Mouse (Mus musculus) forebrain, embryonic 13.5 days (tissue): ENCODE results near the gene Olfr547. TPM values are rescaled to one million over a fixed set of nuclear protein-coding genes. Genes with fewer than 3 reads are reported as not detected.
A peak's percentile ranks its signal among the peaks of the same experiment; 100 is the strongest.
"Not testable (repeated sequence)": the region's sequence is repeated elsewhere in the genome, so short reads cannot be mapped to it uniquely, and the experiment has no call there.

Experiments used
- ATAC-seq: fragments of 200-750 bp; cut with Nextera tagmentation; 2 replicates; pipeline ENCODE4 v1.8.0; 2017
- H3K27ac ChIP-seq: fragments of 300-500 bp; sonication (generic); 2 replicates; pipeline ENCODE4 v1.5.1; 2015; ENCODE audit warnings: inconsistent platforms, mild to moderate bottlenecking, moderate library complexity
- H3K27me3 ChIP-seq: fragments of 300-500 bp; sonication (generic); 2 replicates; pipeline ENCODE4 v1.6.1; 2015; ENCODE audit warnings: mild to moderate bottlenecking, inconsistent platforms
- H3K36me3 ChIP-seq: fragments of 300-500 bp; sonication (generic); 2 replicates; pipeline ENCODE4 v1.6.1; 2015; ENCODE audit warnings: mild to moderate bottlenecking, inconsistent platforms; ENCODE audit not compliant: poor library complexity, severe bottlenecking
- H3K4me1 ChIP-seq: fragments of 300-500 bp; sonication (generic); 2 replicates; pipeline ENCODE4 v1.6.1; 2015; ENCODE audit warnings: inconsistent platforms
- H3K4me2 ChIP-seq: fragments of 300-500 bp; sonication (generic); 2 replicates; pipeline ENCODE4 v1.6.1; 2015; ENCODE audit warnings: inconsistent platforms, mild to moderate bottlenecking, moderate library complexity
- H3K4me3 ChIP-seq: fragments of 300-500 bp; sonication (generic); 2 replicates; pipeline ENCODE4 v1.5.1; 2015; ENCODE audit warnings: mild to moderate bottlenecking, inconsistent platforms
- H3K9ac ChIP-seq: fragments of 300-500 bp; sonication (generic); 2 replicates; pipeline ENCODE4 v1.6.1; 2015; ENCODE audit warnings: mild to moderate bottlenecking, inconsistent platforms
- H3K9me3 ChIP-seq: fragments of 300-500 bp; sonication (generic); replicated peaks from 2 replicates; pipeline ENCODE4 v1.6.1; 2016; ENCODE audit warnings: inconsistent platforms
- WGBS: fragments of 180-500 bp; shearing (Covaris S2); methylation state at CpG from one replicate; pipeline ENCODE4 v1.1.7; 2015; 5-methylcytosine and 5-hydroxymethylcytosine counted together
- polyA plus RNA-seq: library from polyadenylated mRNA; unstranded; fragments of >200 nt; fragmentation: Nextera tagmentation; extraction: Ambion mirVana; gene quantifications from 2 replicates; pipeline ENCODE4 v1.2.1, GENCODE M21; 2015

Olfr547 gene
- polyA plus RNA-seq = not detected in 2 replicates

DNA sequence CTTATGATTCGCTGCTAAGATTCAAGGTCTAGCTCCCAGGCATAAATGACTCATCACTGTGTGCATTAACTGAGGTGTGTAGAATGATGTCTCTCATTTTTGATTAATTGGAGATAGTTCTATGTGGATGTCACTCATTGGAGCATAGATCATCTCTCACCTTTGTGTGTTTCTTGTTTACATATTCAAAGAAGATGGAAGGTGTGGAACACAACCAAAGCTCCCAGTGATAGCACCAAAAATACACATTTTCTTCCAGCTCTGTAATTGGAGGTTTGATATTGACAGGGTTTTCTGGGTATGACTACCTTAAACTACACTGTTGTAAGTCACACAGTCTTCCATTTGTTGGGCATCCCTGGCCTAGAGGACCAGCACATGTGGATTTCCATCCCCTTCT, at the start of gene Olfr547:
Gene Olfr547, plus strand, starts transcription at position 301 of the 400 bp plus-strand sequence.
- no peaks in the 10 kb centered on the region for H3K27me3 ChIP-seq
- no peaks in the 10 kb centered on the region for H3K9me3 ChIP-seq
- no peak for ATAC-seq
- H3K27ac ChIP-seq = no peak within 1 kb of the TSS
- no peak within 1 kb of the TSS for H3K4me2 ChIP-seq
- no peak within 1 kb of the TSS for H3K9ac ChIP-seq
- H3K4me1 ChIP-seq = no peaks in the 10 kb centered on the region
- H3K4me3 ChIP-seq = no peak within 1 kb of the TSS
- WGBS = 79% methylated on average over 1 of the region's 1 CpGs
- H3K36me3 ChIP-seq = no peaks in the 10 kb centered on the region

DNA sequence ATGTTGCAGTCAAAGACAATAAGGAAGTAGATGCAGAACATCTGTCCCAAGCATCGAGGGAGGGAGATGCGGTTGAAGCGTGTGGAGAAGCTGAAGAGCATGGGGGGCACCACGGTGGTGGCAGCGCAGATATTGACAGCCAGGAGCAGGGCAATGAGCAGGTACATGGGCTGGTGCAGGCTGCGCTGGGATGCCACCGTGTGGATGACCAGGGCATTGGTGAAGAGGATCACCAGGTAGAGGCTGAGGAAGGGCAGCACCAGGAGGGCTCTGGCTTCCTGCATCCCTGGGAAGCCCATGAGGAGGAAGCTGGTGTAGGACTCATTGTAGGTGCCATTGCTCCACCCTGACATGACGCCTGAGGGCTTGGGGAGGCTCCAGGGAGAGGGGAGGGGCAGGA, 49.8 kb upstream of the Olfr547 start:
- not testable (repeated sequence) for H3K27me3 ChIP-seq, H3K36me3 ChIP-seq, H3K4me3 ChIP-seq, ATAC-seq, H3K9ac ChIP-seq, H3K27ac ChIP-seq, H3K4me1 ChIP-seq, H3K4me2 ChIP-seq, H3K9me3 ChIP-seq
- 80% methylated on average over 7 of the region's 8 CpGs for WGBS

DNA sequence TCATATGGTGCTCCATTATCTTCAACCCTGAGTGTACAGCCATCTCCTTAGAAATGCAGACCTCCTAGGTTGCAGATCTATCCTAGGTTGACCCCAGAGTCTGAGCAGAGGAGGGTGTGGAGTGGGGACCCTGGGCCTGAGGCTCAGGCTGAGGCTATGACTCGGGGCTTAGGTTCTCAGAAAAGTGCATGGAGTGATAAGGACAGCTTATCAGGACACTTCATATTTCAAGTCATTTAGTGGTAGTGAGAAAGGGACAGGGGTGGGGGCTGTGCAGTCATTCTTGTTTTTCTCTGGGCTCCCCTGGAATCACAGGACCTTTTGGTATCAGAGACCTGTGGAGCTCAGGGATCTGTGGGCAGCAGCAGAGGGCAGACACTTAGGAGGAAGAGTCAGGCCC, 48.4 kb upstream of the Olfr547 start:
- Histone ChIP-seq H3K9ac (no peak overlapping the region), H3K4me1 (no peaks in the 10 kb centered on the region), H3K4me2 (no peak overlapping the region), H3K27me3 (no peaks in the 10 kb centered on the region), H3K4me3 (no peak overlapping the region), H3K9me3 (no peaks in the 10 kb centered on the region), H3K27ac (no peak overlapping the region), H3K36me3 (0 out of 2 replicates have a peak, but pooled peaks cover 5% of the 10 kb centered on the region)
- WGBS = 77% methylated on average over 1 of the region's 1 CpGs
- no peak for ATAC-seq

DNA sequence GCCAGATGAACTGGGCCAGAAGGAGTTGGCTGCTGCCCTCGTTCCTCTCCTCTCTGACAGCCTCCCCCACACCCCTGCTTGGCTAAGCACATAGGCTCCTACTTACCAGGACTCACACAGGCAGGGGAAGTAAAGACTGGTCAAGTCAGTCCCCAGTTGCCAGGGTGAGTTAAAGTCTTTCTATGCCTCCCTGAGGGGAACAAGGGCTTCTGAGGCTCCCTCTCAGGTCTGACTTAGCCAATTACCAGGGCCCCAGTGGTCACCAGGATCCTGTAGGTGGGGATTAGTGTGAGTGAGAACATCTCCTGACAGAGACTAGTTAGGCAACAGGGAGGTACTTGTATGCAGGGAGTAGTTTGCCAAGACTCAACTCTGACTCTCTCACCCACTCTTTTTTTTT, 46.4 kb upstream of the Olfr547 start, which contains the start of gene Olfr544:
Gene Olfr544, minus strand, starts transcription at position 153 of the 400 bp plus-strand sequence.
- Histone ChIP-seq H3K36me3 (no peaks in the 10 kb centered on the region), H3K27ac (no peak within 1 kb of the TSS), H3K9ac (no peak within 1 kb of the TSS), H3K27me3 (no peaks in the 10 kb centered on the region), H3K4me2 (no peak within 1 kb of the TSS), H3K4me3 (no peak within 1 kb of the TSS), H3K4me1 (no peaks in the 10 kb centered on the region), H3K9me3 (no peaks in the 10 kb centered on the region)
- WGBS = 50% methylated on average over 1 of the region's 1 CpGs
- no peak for ATAC-seq

DNA sequence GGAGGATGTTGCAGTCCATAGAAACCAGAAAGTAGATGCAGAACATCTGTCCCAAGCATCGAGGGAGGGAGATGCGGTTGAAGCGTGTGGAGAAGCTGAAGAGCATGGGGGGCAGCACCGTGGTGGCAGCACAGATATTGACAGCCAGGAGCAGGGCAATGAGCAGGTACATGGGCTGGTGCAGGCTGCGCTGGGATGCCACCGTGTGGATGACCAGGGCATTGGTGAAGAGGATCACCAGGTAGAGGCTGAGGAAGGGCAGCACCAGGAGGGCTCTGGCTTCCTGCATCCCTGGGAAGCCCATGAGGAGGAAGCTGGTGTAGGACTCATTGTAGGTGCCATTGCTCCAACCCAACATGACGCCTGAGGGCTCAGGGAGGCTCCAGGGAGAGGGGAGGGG, 40.1 kb upstream of the Olfr547 start:
- WGBS = 60% methylated on average over 6 of the region's 7 CpGs
- not testable (repeated sequence) for H3K4me2 ChIP-seq, H3K4me1 ChIP-seq

DNA sequence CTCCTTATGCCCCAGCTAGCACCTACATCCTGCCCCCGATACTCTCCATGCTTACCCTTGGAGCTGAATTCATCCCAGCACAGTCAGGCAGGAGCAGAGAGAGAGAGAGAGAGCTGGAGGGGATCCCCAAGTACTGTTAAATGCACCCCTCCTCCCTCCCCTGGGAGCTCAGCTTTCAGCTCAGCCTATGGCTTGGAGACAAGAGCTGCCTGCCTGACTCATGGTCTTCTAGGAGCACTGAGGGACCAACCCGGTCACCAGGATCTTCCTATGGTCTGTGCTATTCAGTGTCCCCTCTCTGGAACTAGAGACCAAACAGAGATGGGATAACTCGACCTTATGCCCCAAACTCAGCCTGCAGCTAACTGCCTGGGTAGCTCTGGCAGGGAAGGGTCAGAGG, 35.1 kb upstream of the Olfr547 start, which contains the start of gene Olfr545:
Gene Olfr545, minus strand, starts transcription at position 101 of the 400 bp plus-strand sequence.
- Histone ChIP-seq H3K9ac (no peak within 1 kb of the TSS), H3K9me3 (no peaks in the 10 kb centered on the region), H3K27me3 (no peaks in the 10 kb centered on the region), H3K27ac (no peak within 1 kb of the TSS), H3K4me2 (no peak within 1 kb of the TSS), H3K4me1 (no peaks in the 10 kb centered on the region), H3K36me3 (no peaks in the 10 kb centered on the region), H3K4me3 (no peak within 1 kb of the TSS)
- WGBS = 71% methylated on average over 3 of the region's 3 CpGs
- ATAC-seq = no peak

More for the DNA sequence above, 40.1 kb upstream of the Olfr547 start:
- not testable (repeated sequence) for H3K36me3 ChIP-seq, H3K9me3 ChIP-seq, H3K4me3 ChIP-seq, H3K27ac ChIP-seq, H3K27me3 ChIP-seq, H3K9ac ChIP-seq, ATAC-seq

DNA sequence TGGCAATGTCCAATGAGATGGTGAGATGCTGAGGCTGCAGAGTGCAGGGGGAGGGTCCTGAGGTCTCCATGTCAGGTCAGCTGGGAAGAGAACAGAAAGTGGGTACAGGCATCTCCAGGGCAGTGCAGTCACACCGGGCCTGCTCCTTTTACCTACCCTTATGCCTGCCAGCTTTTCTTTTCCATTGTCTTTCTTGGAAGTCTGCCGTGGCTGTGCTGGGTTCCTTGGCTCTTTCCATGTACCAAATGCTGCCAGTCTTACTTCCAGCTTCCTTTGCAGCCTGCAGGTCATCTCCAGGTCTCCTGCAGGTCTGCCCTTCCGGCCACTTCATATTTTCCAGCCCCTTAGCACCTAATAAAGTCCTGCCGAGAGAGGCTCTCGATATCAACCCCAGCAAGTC, 32.6 kb upstream of the Olfr547 start:
- no peaks in the 10 kb centered on the region for H3K4me1 ChIP-seq
- H3K36me3 ChIP-seq = no peaks in the 10 kb centered on the region
- H3K4me2 ChIP-seq = no peak overlapping the region
- no peak overlapping the region for H3K4me3 ChIP-seq
- WGBS = 87% methylated on average over 5 of the region's 5 CpGs
- no peaks in the 10 kb centered on the region for H3K9me3 ChIP-seq
- no peak overlapping the region for H3K27ac ChIP-seq
- H3K27me3 ChIP-seq = no peaks in the 10 kb centered on the region
- H3K9ac ChIP-seq = no peak overlapping the region
- no peak for ATAC-seq

DNA sequence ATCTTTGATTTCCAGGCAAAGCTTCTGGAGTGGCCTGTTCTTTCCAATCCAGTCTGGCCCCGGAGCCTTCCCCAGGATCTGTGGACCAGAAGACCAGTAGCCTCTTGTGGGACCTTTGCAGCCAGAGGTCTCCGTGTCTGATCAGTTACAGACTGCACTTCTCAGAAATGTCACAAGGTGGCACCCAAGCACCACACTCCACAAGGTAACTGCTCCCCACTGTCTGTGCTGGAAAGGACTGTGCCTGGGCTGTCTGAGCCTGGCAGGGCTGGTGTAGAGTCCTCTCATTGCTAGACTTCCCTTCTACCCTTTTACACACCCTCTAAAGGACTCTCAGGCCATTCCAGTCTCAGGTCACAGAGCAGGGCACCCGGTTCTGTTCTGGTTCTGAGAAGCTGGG, 27.7 kb upstream of the Olfr547 start:
- no peaks in the 10 kb centered on the region for H3K36me3 ChIP-seq
- no peak overlapping the region for H3K4me3 ChIP-seq
- 51% methylated on average over 3 of the region's 3 CpGs for whole genome bisulfite sequencing
- ATAC-seq = peak; percentile 89
- H3K4me1 ChIP-seq = no peaks in the 10 kb centered on the region
- H3K9ac ChIP-seq = no peak overlapping the region
- no peaks in the 10 kb centered on the region for H3K9me3 ChIP-seq
- 0 out of 2 replicates have a peak, but pooled peaks cover 5% of the 10 kb centered on the region for H3K27me3 ChIP-seq
- H3K27ac ChIP-seq = no peak overlapping the region
- H3K4me2 ChIP-seq = no peak overlapping the region

DNA sequence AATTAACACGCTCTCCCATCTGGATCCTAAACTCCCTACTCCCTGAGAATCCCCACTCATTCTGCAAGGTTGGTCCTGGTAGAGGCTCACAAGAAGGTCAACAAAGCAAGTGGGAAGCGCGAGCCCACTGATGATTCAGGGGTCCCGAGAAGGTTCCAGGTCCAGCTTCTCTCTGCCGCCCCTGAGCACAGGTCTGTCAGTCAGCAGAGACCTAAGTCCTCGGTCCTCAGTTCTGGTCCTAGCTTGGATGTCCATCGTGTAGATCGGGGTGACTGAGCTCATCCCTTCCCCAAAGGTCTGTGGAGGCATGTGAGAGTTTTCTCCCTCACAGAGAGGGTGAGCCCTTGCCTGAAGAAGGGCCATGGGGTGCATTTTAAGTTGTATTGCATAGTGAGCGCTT, 26.5 kb upstream of the Olfr547 start:
- no peaks in the 10 kb centered on the region for H3K9me3 ChIP-seq
- no peak for ATAC-seq
- H3K4me2 ChIP-seq = no peak overlapping the region
- H3K4me1 ChIP-seq = no peaks in the 10 kb centered on the region
- no peak overlapping the region for H3K4me3 ChIP-seq
- H3K27ac ChIP-seq = no peak overlapping the region
- 0 out of 2 replicates have a peak, but pooled peaks cover 5% of the 10 kb centered on the region for H3K27me3 ChIP-seq
- H3K9ac ChIP-seq = no peak overlapping the region
- WGBS = 90% methylated on average over 9 of the region's 9 CpGs
- no peaks in the 10 kb centered on the region for H3K36me3 ChIP-seq

DNA sequence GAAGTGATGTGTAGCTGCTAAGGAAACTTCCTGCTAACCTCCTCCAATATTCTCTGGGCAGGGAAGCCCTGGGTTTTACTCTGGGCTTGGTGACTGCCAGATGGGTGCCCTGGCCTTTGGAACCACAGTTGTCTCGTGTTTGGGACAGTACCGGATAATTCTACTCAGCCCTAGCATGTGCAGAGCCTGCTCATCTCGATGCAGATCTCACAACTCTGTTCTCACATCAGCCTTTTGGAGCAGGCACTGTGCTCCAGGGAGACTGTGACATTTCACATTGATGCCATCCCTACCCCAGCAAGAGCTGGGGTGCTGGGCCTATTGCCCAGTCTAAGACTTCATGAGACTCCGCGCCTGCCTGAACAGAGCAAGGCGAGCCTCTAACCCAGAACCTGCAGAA, 25.9 kb upstream of the Olfr547 start:
- no peak overlapping the region for H3K27ac ChIP-seq
- no peaks in the 10 kb centered on the region for H3K9me3 ChIP-seq
- no peak for ATAC-seq
- 88% methylated on average over 6 of the region's 6 CpGs for WGBS
- no peak overlapping the region for H3K4me3 ChIP-seq
- H3K4me2 ChIP-seq = no peak overlapping the region
- H3K27me3 ChIP-seq = peaks cover 7% of the 10 kb centered on the region; the same call in 1 of the 2 replicates
- no peaks in the 10 kb centered on the region for H3K4me1 ChIP-seq
- H3K36me3 ChIP-seq = no peaks in the 10 kb centered on the region
- H3K9ac ChIP-seq = no peak overlapping the region

DNA sequence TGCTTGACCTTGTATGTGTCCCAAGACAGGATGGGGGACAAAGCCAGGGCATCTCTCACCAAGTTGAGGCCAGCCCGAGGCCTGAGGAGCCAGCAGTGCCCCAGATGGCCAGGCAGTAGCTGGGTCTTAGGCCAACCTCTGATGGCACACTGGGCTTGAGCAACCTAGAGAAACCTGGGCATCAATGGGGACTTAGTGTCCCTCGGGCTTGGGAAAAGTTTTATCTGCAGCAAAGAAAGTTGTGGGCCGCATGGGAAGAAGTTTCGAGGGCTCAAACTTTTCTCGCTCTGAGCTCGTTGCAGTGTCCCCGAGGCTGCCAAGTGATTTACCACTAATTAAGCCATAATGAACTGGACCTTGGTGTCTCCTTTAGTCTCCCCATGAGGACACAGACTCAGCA, 24.8 kb upstream of the Olfr547 start:
- H3K9me3 ChIP-seq = no peaks in the 10 kb centered on the region
- H3K4me1 ChIP-seq = no peaks in the 10 kb centered on the region
- H3K27me3 ChIP-seq = peaks cover 15% of the 10 kb centered on the region; the same call in 1 of the 2 replicates
- H3K36me3 ChIP-seq = no peaks in the 10 kb centered on the region
- no peak for ATAC-seq
- no peak overlapping the region for H3K9ac ChIP-seq
- H3K4me3 ChIP-seq = no peak overlapping the region
- WGBS = 69% methylated on average over 7 of the region's 7 CpGs
- no peak overlapping the region for H3K4me2 ChIP-seq
- no peak overlapping the region for H3K27ac ChIP-seq

DNA sequence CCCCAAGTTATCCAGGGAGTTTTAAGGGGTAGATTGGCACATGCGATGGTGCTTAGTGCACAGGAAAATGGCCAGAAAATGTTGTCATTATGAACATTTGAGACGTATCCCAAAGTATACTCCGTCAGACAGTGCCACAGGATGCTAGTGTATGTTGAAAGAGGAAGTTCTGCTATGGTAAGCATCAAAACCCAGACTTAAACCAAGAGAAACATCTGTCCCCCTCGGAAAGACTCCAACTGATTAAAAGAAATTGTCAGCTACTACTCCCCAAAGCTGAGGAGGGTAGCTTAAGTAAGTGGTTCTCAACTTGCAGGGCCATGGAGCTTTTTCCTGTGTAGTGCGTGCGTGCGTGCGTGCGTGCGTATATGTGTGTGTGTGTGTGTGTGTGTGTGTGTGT, 22.6 kb upstream of the Olfr547 start:
- Histone ChIP-seq H3K36me3 (no peaks in the 10 kb centered on the region), H3K9ac (no peak overlapping the region), H3K4me3 (no peak overlapping the region), H3K27me3 (peaks cover 15% of the 10 kb centered on the region; the same call in 1 of the 2 replicates), H3K9me3 (no peaks in the 10 kb centered on the region), H3K27ac (no peak overlapping the region), H3K4me2 (no peak overlapping the region), H3K4me1 (0 out of 2 replicates have a peak, but pooled peaks cover 10% of the 10 kb centered on the region)
- 93% methylated on average over 10 of the region's 10 CpGs for WGBS
- no peak for ATAC-seq

DNA sequence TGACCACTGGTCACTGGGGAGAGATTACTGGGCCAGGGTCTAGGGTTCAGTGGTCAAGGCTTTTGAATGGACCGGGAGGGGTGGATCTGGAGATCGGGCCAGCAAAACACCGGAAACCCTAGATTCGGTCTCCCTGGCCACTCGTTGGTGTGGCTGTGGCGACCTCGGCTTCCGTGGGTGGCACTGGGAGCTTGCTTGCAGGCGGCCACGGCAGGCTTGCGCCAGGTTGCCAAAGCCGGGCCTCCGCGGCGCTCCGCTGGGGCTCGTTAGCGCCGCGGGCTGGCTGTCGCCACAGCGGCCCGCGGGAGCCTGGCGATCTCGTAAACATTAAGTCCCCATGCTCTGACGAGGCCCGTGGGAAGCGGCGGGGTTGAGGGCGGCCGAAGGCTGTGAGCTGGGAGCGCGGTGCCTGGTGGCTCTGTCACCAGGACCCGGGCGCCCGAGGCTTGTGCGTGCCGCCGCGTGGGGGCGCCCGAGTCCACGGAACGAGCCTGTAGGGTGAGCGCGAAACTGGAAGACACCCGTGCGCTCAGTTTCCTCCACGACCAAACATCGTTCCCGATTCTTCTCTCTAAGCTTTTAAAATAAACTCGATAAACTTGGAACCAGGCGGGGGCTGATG, 21.6 kb upstream of the Olfr547 start:
- Histone ChIP-seq H3K9ac (peak overlapping the region; percentile 74), H3K36me3 (no peaks in the 10 kb centered on the region), H3K27ac (no peak overlapping the region), H3K27me3 (peaks cover 15% of the 10 kb centered on the region; the same call in 1 of the 2 replicates), H3K9me3 (no peaks in the 10 kb centered on the region), H3K4me3 (peak overlapping the region; percentile 50), H3K4me2 (peak overlapping the region; percentile 84), H3K4me1 (peaks cover 18% of the 10 kb centered on the region; the same call in 1 of the 2 replicates)
- 2% methylated on average over 54 of the region's 54 CpGs for WGBS
- peak; percentile 97 for ATAC-seq
